Mouse (Mus musculus) forebrain, postnatal 0 days (tissue): ENCODE results near the gene Eftud2. TPM values are rescaled to one million over a fixed set of nuclear protein-coding genes. Genes with fewer than 3 reads are reported as not detected.

Source experiments
- ATAC-seq: fragments of 200-750 bp; cut with Nextera tagmentation; 2 replicates; pipeline ENCODE4 v1.8.0; 2017; ENCODE audit warnings: mild to moderate bottlenecking, moderate library complexity
- DNase-seq: peaks from one replicate; pipeline ENCODE4 v3.0.0-alpha.2; 2015
- H3K27ac ChIP-seq: fragments of 300-500 bp; sonication (generic); 2 replicates; pipeline ENCODE4 v1.5.1; 2014; ENCODE audit warnings: low read depth, mild to moderate bottlenecking, antibody characterized with exemption, low read length, moderate library complexity, mixed read lengths
- H3K27me3 ChIP-seq: fragments of 300-500 bp; sonication (generic); 2 replicates; pipeline ENCODE4 v1.6.1; 2014; ENCODE audit warnings: mild to moderate bottlenecking, low read length, mixed read lengths; ENCODE audit not compliant: insufficient read depth
- H3K36me3 ChIP-seq: fragments of 300-500 bp; sonication (generic); 2 replicates; pipeline ENCODE4 v1.6.1; 2014; ENCODE audit warnings: mild to moderate bottlenecking, moderate library complexity; ENCODE audit not compliant: insufficient read depth
- H3K4me1 ChIP-seq: fragments of 300-500 bp; sonication (generic); 2 replicates; pipeline ENCODE4 v1.6.1; 2014; ENCODE audit warnings: antibody characterized with exemption; ENCODE audit not compliant: insufficient read depth
- H3K4me2 ChIP-seq: fragments of 300-500 bp; sonication (generic); 2 replicates; pipeline ENCODE4 v1.6.1; 2014; ENCODE audit warnings: low read depth, mild to moderate bottlenecking, moderate library complexity
- H3K4me3 ChIP-seq: fragments of 300-500 bp; sonication (generic); 2 replicates; pipeline ENCODE4 v1.5.1; 2014; ENCODE audit warnings: low read depth, low read length, mixed read lengths
- H3K9ac ChIP-seq: fragments of 300-500 bp; sonication (generic); 2 replicates; pipeline ENCODE4 v1.6.1; 2014; ENCODE audit warnings: mild to moderate bottlenecking
- H3K9me3 ChIP-seq: fragments of 300-500 bp; sonication (generic); 2 replicates; pipeline ENCODE4 v1.6.1; 2016; ENCODE audit warnings: low read length
- CTCF ChIP-seq: sonication (generic); IDR thresholded peaks from 2 replicates; pipeline ENCODE4 v1.5.1; 2016; ENCODE audit warnings: antibody characterized with exemption, control low read depth, low read depth
- WGBS: fragments of 180-500 bp; shearing (Covaris S2); extraction: QIAGEN DNeasy Blood & Tissue Kit; methylation state at CpG from one replicate; pipeline ENCODE4 v1.1.7; 2014; 5-methylcytosine and 5-hydroxymethylcytosine counted together
- polyA plus RNA-seq: library from polyadenylated mRNA; unstranded; fragments of >200 nt; fragmentation: Nextera tagmentation; extraction: Ambion mirVana; gene quantifications from 2 replicates; pipeline ENCODE4 v1.2.1, GENCODE M21; 2015
- total RNA-seq: library from RNA; depleted of rRNA; stranded (reverse); fragments of >200 nt; gene quantifications from 2 replicates; pipeline ENCODE4 v1.2.3, GENCODE M21; 2014; rRNA removed

The Eftud2 gene
- total RNA-seq = 63.2 and 71.7 TPM in 2 replicates
- polyA plus RNA-seq = 111 and 118 TPM in 2 replicates

- Histone ChIP-seq H3K9ac (peak within 1 kb of the TSS; percentile 76), H3K9me3 (no peaks in the 10 kb centered on the region), H3K4me3 (peak within 1 kb of the TSS; percentile 68), H3K4me2 (peak within 1 kb of the TSS; percentile 71), H3K27me3 (no peaks in the 10 kb centered on the region), H3K4me1 (peaks cover 4% of the 10 kb centered on the region; the same call in 1 of the 2 replicates), H3K36me3 (peaks cover 14% of the 10 kb centered on the region), H3K27ac (peak within 1 kb of the TSS; percentile 87)
- DNase-seq = peak; percentile 98
- ATAC-seq = peak; percentile 93
- no peak for TF ChIP-seq CTCF
- 3% methylated on average over 62 of the region's 62 CpGs for WGBS
Measured at GRCm38 (mm10) chr11:102880585-102881313, at the start of gene Eftud2, which contains the start of gene Ccdc103. Gene Eftud2, minus strand, starts transcription at chr11:102880985. Gene Ccdc103, plus strand, starts transcription at chr11:102881204.

DNA sequence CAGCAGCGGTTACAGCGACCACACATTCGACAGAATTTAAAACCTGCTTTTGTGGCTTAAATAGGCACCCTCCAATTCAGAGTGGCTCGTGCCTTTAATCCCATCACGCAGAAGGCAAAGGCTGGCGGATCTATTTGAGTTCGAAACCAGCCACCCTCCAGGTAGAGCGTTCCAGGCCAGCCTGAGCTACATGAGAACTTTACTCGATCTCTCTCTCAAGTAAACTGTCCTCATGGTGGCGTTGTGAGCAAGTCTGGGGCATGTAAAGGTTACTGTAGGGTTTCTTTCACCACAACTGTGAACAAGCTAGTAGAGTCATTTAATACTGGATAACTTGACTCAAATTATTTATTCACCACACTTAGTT lies 44.5 kb upstream of the Eftud2 start:
- peak; percentile 50 for TF ChIP-seq CTCF
- Histone ChIP-seq H3K27me3 (no peaks in the 10 kb centered on the region), H3K4me3 (peak overlapping the region; percentile 59), H3K4me1 (no peaks in the 10 kb centered on the region), H3K9me3 (no peaks in the 10 kb centered on the region), H3K36me3 (no peaks in the 10 kb centered on the region), H3K4me2 (peak overlapping the region; percentile 81), H3K27ac (peak overlapping the region; percentile 71), H3K9ac (peak overlapping the region; percentile 40; the same call in 1 of the 2 replicates)
- ATAC-seq = peak; percentile 72
- DNase-seq = no peak
- WGBS = under 1% methylated on average over 10 of the region's 10 CpGs

- H3K4me2 ChIP-seq = peak within 1 kb of the TSS; percentile 81
- no peaks in the 10 kb centered on the region for H3K9me3 ChIP-seq
- H3K4me1 ChIP-seq = no peaks in the 10 kb centered on the region
- peak; percentile 98 for ATAC-seq
- no peak for TF ChIP-seq CTCF
- peak; percentile 96 for DNase-seq
- peak within 1 kb of the TSS; percentile 40 for H3K9ac ChIP-seq
- peak within 1 kb of the TSS; percentile 59 for H3K4me3 ChIP-seq
- no peaks in the 10 kb centered on the region for H3K36me3 ChIP-seq
- 3% methylated on average over 62 of the region's 62 CpGs for WGBS
- no peaks in the 10 kb centered on the region for H3K27me3 ChIP-seq
- peak within 1 kb of the TSS; percentile 71 for H3K27ac ChIP-seq
Measured at GRCm38 (mm10) chr11:102924557-102925350, 44.0 kb upstream of the Eftud2 start, which contains the start of gene Kif18b. Gene Kif18b, minus strand, starts transcription at chr11:102925124.

GRCm38 (mm10) chr11:102921491-102921890 lies 40.7 kb upstream of the Eftud2 start:
- no peak for TF ChIP-seq CTCF
- 68% methylated on average over 6 of the region's 6 CpGs for WGBS

GRCm38 (mm10) chr11:102918077-102918476 lies 37.3 kb upstream of the Eftud2 start:
- Histone ChIP-seq H3K9me3 (no peaks in the 10 kb centered on the region), H3K4me3 (no peak overlapping the region), H3K27ac (no peak overlapping the region), H3K9ac (no peak overlapping the region), H3K36me3 (no peaks in the 10 kb centered on the region), H3K4me1 (no peaks in the 10 kb centered on the region), H3K4me2 (no peak overlapping the region), H3K27me3 (no peaks in the 10 kb centered on the region)
- DNase-seq (no peak), ATAC-seq (no peak)
- no peak for TF ChIP-seq CTCF
- WGBS = 89% methylated on average over 4 of the region's 4 CpGs

More at GRCm38 (mm10) chr11:102921491-102921890, 40.7 kb upstream of the Eftud2 start:
- no peak overlapping the region for H3K27ac ChIP-seq
- H3K4me3 ChIP-seq = no peak overlapping the region
- no peak for DNase-seq
- no peak overlapping the region for H3K9ac ChIP-seq
- no peak for ATAC-seq
- H3K4me1 ChIP-seq = no peaks in the 10 kb centered on the region
- no peak overlapping the region for H3K4me2 ChIP-seq
- H3K9me3 ChIP-seq = no peaks in the 10 kb centered on the region
- H3K36me3 ChIP-seq = no peaks in the 10 kb centered on the region
- H3K27me3 ChIP-seq = no peaks in the 10 kb centered on the region

DNA sequence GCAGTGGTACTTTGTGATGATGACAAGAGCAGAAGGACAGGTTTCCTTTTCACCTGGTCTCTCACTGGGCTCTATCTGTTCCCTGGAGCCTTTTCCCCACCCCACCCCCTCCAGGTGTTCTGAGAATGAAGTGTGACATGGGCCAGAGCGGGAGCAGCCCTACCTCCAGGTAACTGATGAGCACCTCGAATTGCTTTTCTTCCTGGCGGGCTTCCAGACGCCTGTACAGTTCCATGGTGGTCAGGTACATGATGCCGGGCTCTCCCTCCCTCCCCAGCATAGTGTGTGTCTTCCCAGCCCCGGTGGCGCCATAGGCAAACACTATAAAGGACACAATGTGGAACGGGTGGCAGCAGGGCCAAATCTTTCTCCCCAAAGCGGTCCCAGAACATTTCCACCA lies 34.6 kb upstream of the Eftud2 start:
- Histone ChIP-seq H3K9me3 (no peaks in the 10 kb centered on the region), H3K27ac (no peak overlapping the region), H3K4me3 (no peak overlapping the region), H3K36me3 (no peaks in the 10 kb centered on the region), H3K9ac (no peak overlapping the region), H3K4me2 (no peak overlapping the region), H3K4me1 (no peaks in the 10 kb centered on the region), H3K27me3 (no peaks in the 10 kb centered on the region)
- ATAC-seq = no peak
- TF ChIP-seq CTCF = no peak
- DNase-seq = no peak
- 93% methylated on average over 9 of the region's 9 CpGs for WGBS

- Histone ChIP-seq H3K36me3 (no peaks in the 10 kb centered on the region), H3K9ac (no peak overlapping the region), H3K4me2 (no peak overlapping the region), H3K27me3 (no peaks in the 10 kb centered on the region), H3K27ac (no peak overlapping the region), H3K4me1 (no peaks in the 10 kb centered on the region), H3K4me3 (no peak overlapping the region), H3K9me3 (no peaks in the 10 kb centered on the region)
- DNase-seq = no peak
- no peak for ATAC-seq
- 50% methylated on average over 7 of the region's 7 CpGs for WGBS
- no peak for TF ChIP-seq CTCF
Measured at GRCm38 (mm10) chr11:102911376-102911775, 30.6 kb upstream of the Eftud2 start.
